Mouse (Mus musculus) lung, adult 2 months (tissue): ENCODE measurements around the gene Zwint.

Source experiments
- CTCF ChIP-seq: fragments of 200-500 bp; IDR thresholded peaks from 2 replicates; pipeline ENCODE4 v1.5.1; 2011; ENCODE audit warnings: mild to moderate bottlenecking, low read length, control low read depth; ENCODE audit not compliant: insufficient read depth
- POLR2A ChIP-seq: fragments of 200-500 bp; IDR thresholded peaks from 2 replicates; pipeline ENCODE4 v1.6.1; 2011; ENCODE audit warnings: low read depth, mild to moderate bottlenecking, control low read depth, low read length, borderline replicate concordance; ENCODE audit errors: extremely low read depth

GRCm38 (mm10) chr10:72675971-72676370, 21.3 kb downstream of the Zwint start:
- no peak for TF ChIP-seq CTCF
- TF ChIP-seq POLR2A: no peak
